Mouse (Mus musculus) retina, adult 2 months (tissue): ENCODE results near the gene Abhd11.

Experiments
- DNase-seq: peaks from one replicate; pipeline ENCODE4 v3.0.0-alpha.2; 2012; ENCODE audit warnings: low read depth, low spot score

The Abhd11 gene

GRCm38 (mm10) chr5:134986298-134987268, 22.4 kb upstream of the Abhd11 start:
- no peak for DNase-seq

GRCm38 (mm10) chr5:134989166-134989565, 19.8 kb upstream of the Abhd11 start:
- DNase-seq: no peak

- DNase-seq: no peak
These were observed 19.2 kb upstream of the Abhd11 start for GRCm38 (mm10) chr5:134989741-134990140.

GRCm38 (mm10) chr5:134992566-134992965, 16.4 kb upstream of the Abhd11 start:
- no peak for DNase-seq

GRCm38 (mm10) chr5:134998359-134998758, 10.6 kb upstream of the Abhd11 start:
- no peak for DNase-seq

GRCm38 (mm10) chr5:134999797-135000196, 9.2 kb upstream of the Abhd11 start:
- DNase-seq: no peak

- DNase-seq: no peak
These were observed 8.2 kb upstream of the Abhd11 start for GRCm38 (mm10) chr5:135000751-135001150.

GRCm38 (mm10) chr5:135001309-135001708, 7.6 kb upstream of the Abhd11 start:
- no peak for DNase-seq

GRCm38 (mm10) chr5:135002151-135002550, 6.8 kb upstream of the Abhd11 start:
- DNase-seq: no peak

- DNase-seq: no peak
These were observed 965 bp upstream of the Abhd11 start for GRCm38 (mm10) chr5:135007802-135008571.

- peak; percentile 65 for DNase-seq
These were observed 803 bp downstream of the Abhd11 start for GRCm38 (mm10) chr5:135009590-135010319.

GRCm38 (mm10) chr5:135010320-135010709, 1.4 kb downstream of the Abhd11 start:
- no peak for DNase-seq

- DNase-seq: no peak
These were observed 2.1 kb downstream of the Abhd11 start for GRCm38 (mm10) chr5:135010841-135011743.

- no peak for DNase-seq
These were observed 3.1 kb downstream of the Abhd11 start for GRCm38 (mm10) chr5:135011809-135012613.

- no peak for DNase-seq
These were observed 3.9 kb downstream of the Abhd11 start for GRCm38 (mm10) chr5:135012671-135013441.

- peak; percentile 66 for DNase-seq
These were observed 6.5 kb downstream of the Abhd11 start for GRCm38 (mm10) chr5:135015497-135015896.

GRCm38 (mm10) chr5:135016224-135016759, 7.3 kb downstream of the Abhd11 start:
- DNase-seq: no peak

- DNase-seq: no peak
These were observed 12.9 kb downstream of the Abhd11 start for GRCm38 (mm10) chr5:135021814-135022213.
